Mouse (Mus musculus) E14TG2a.4 (cell line): ENCODE measurements around the gene Sync.

Experiments used
- CTCF ChIP-seq: conservative IDR thresholded peaks from 2 replicates; pipeline ENCODE4 v1.5.1; 2014; ENCODE audit warnings: low read length
- POU5F1 ChIP-seq: IDR thresholded peaks from 2 replicates; pipeline ENCODE4 v1.6.1; 2014; ENCODE audit warnings: low read length, borderline replicate concordance

GRCm38 (mm10) chr4:129304306-129304705, 16.9 kb downstream of the Sync start:
- TF ChIP-seq CTCF (no peak), POU5F1 (no peak)
